Mouse (Mus musculus) C3H10T1/2 (cell line): ENCODE measurements around the gene Ccdc88a. TPM values are rescaled to one million over a fixed set of nuclear protein-coding genes. Genes with fewer than 3 reads are reported as not detected.

Source experiments
- polyA plus RNA-seq, 2 experiments: library from polyadenylated mRNA; unstranded; fragments of >200 nt; fragmentation: generic; extraction: Trizol; gene quantifications; one replicate each; pipeline ENCODE4 v1.2.1; 2012; ENCODE audit warnings: missing spikeins in 2 of 2

The Ccdc88a gene
- polyA plus RNA-seq = 1 to 10 TPM in 1 of 2 experiments, under 1 TPM in 1; 0.40 to 3.0 TPM

GRCm38 (mm10) chr11:29373396-29374273, at the start of gene Ccdc88a:
TSS of gene Ccdc88a (plus strand) at chr11:29373658.

GRCm38 (mm10) chr11:29514682-29515412, 141.4 kb downstream of the Ccdc88a start, which contains the start of gene Prorsd1:
TSS of gene Prorsd1 (minus strand) at chr11:29515033.

GRCm38 (mm10) chr11:29525988-29526794, 152.7 kb downstream of the Ccdc88a start, which contains the start of gene Mtif2:
TSS of gene Mtif2 (plus strand) at chr11:29526408.

GRCm38 (mm10) chr11:29547752-29548503, 174.5 kb downstream of the Ccdc88a start, which contains the start of the genes Clhc1 and Rps27a:
TSS of gene Clhc1 (plus strand) at chr11:29547950.
TSS of gene Rps27a (minus strand) at chr11:29548109.

Other genes with a start within 250 kb of the Ccdc88a start
- gene Pnpt1, start 242.9 kb upstream of the Ccdc88a start, polyA plus RNA-seq = 1 to 10 TPM in 1 of 2 experiments, under 1 TPM in 1; 0.42 to 3.8 TPM
- gene Ppp4r3b, start 200.8 kb upstream of the Ccdc88a start, polyA plus RNA-seq = 1 to 10 TPM in 1 of 2 experiments, under 1 TPM in 1; 0.80 to 4.5 TPM
- 10 to 100 TPM in 1 of 2 experiments, 1 to 10 TPM in 1; 1.7 to 26.3 TPM for gene Cfap36, start 126.2 kb upstream of the Ccdc88a start, polyA plus RNA-seq
- 1 to 10 TPM in 1 of 2 experiments, under 1 TPM in 1; 0.51 to 4.5 TPM for gene Prorsd1, start 141.4 kb downstream of the Ccdc88a start, polyA plus RNA-seq
- 1 to 10 TPM in 1 of 2 experiments, under 1 TPM in 1; 0.26 to 7.1 TPM for gene Mtif2, start 152.8 kb downstream of the Ccdc88a start, polyA plus RNA-seq
- under 1 TPM; 0.02 to 0.08 TPM for gene Clhc1, start 174.3 kb downstream of the Ccdc88a start, polyA plus RNA-seq
- 1,000 to 10,000 TPM; 1,844 to 1,945 TPM for gene Rps27a, start 174.5 kb downstream of the Ccdc88a start, polyA plus RNA-seq